Mouse (Mus musculus): ENCODE measurements around the gene Cyb561.

DNA sequence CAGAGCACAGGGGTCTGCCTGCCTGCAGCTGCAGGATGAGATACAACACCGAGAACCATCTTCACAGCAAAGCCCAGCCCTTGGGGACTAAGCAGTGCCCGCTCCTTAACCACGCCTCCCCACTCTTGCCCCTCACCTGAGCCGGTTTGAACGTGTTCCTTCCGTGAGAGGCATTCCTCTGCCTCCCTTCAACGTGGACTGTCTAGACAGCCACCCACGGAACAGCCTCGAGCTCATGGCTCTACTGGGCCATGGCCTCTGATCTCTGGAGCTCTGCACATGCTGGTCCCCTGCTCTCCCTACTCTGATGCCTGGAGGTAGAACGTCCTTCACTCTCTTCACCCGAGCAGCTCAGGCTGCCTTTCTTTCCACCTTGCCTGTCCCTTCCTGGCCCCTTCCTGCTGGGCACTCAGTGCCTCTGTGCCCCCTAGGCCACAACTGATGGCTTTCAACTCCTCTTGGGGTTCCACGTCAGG is at the start of gene Cyb561:
- TF ChIP-seq CTCF (IDR thresholded peaks at IDR 0.05; ENCODE audit: low read depth, low read length) (no peak), POLR2A (IDR thresholded peaks at IDR 0.05; ENCODE audit: insufficient read depth, low read length) (no peak)

All from ES-Bruce4 (cell line).